Mouse (Mus musculus): ENCODE data around the gene Rab21. TPM values are rescaled to one million over a fixed set of nuclear protein-coding genes. Genes with fewer than 3 reads are reported as not detected.
A peak's percentile ranks its signal among the peaks of the same experiment; 100 is the strongest.

Gene Rab21
- total and polyA plus RNA-seq, 3 experiments: 29.9 to 80.1 (median 75.0) TPM

DNA sequence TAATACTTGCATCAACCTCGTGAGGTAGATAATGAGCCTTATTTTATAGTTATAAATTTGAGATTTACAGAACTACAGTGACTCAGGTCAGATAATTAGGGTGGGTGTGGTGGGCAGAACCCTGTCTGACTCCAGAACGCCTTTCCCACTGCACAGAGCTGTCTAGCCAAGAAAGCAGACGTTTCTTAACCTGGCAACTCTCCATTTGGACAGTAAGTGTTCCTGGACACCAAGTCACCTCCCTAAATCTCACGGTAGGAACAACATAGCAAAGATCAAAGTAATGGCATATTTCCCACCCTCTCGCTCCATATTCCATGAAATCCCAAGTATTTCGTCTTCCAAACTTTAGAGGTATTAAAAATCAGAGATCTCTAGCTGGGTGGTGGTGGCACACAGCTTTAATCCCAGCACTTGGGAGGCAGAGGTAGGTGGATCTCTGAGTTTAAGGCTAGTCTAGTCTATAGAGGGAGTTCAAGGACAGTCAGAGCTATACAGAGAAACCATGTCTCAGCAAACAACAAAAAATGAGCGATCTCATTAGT is 8.0 kb downstream of the Rab21 start:
- Histone ChIP-seq H3K27ac (no peak overlapping the region), H3K79me2 (replicated peaks; ENCODE audit: control insufficient read depth, insufficient read depth, low read length) (peaks cover 6% of the 10 kb centered on the region), H3K27me3 (ENCODE audit: control insufficient read depth, insufficient read depth, low read length) (no peaks in the 10 kb centered on the region), H3K9ac (ENCODE audit: low read depth, low read length) (no peak overlapping the region), H3K4me3 (no peak overlapping the region), H3K4me1 (ENCODE audit: control insufficient read depth, insufficient read depth, low read length) (peaks cover 20% of the 10 kb centered on the region), H3K36me3 (ENCODE audit: control insufficient read depth, insufficient read depth, low read length) (peaks cover 15% of the 10 kb centered on the region)
- DNase-seq: no peak
- intact Hi-C loops (cut with DNase I): no loop called here
- TF ChIP-seq CTCF (IDR thresholded peaks at IDR 0.05): no peak
- TF ChIP-seq EP300 (IDR thresholded peaks at IDR 0.05; ENCODE audit: insufficient read depth, low read depth, low read length): no peak
- TF ChIP-seq POLR2A (IDR thresholded peaks at IDR 0.05; ENCODE audit: insufficient read depth, low read depth, low read length): no peak
- 48% methylated on average over 7 of the region's 7 CpGs for WGBS

- DNase-seq: no peak
- H3K27ac ChIP-seq: no peak overlapping the region
- 88% methylated on average over 4 of the region's 4 CpGs for WGBS
- no peak overlapping the region for H3K4me3 ChIP-seq
- peaks cover 2% of the 10 kb centered on the region for H3K4me1 ChIP-seq (ENCODE audit: control insufficient read depth, insufficient read depth, low read length)
- peaks cover 3% of the 10 kb centered on the region for H3K79me2 ChIP-seq (replicated peaks; ENCODE audit: control insufficient read depth, insufficient read depth, low read length)
- TF ChIP-seq POLR2A (IDR thresholded peaks at IDR 0.05; ENCODE audit: insufficient read depth, low read depth, low read length) (no peak), EP300 (IDR thresholded peaks at IDR 0.05; ENCODE audit: insufficient read depth, low read depth, low read length) (no peak), CTCF (IDR thresholded peaks at IDR 0.05) (no peak)
- intact Hi-C loops (cut with DNase I): no loop called here
- H3K27me3 ChIP-seq (ENCODE audit: control insufficient read depth, insufficient read depth, low read length): no peaks in the 10 kb centered on the region
- H3K9ac ChIP-seq (ENCODE audit: low read depth, low read length): no peak overlapping the region
- H3K36me3 ChIP-seq (ENCODE audit: control insufficient read depth, insufficient read depth, low read length): peaks cover 11% of the 10 kb centered on the region
These were observed 16.7 kb downstream of the Rab21 start for GRCm38 (mm10) chr10:115298683-115299082.

DNA sequence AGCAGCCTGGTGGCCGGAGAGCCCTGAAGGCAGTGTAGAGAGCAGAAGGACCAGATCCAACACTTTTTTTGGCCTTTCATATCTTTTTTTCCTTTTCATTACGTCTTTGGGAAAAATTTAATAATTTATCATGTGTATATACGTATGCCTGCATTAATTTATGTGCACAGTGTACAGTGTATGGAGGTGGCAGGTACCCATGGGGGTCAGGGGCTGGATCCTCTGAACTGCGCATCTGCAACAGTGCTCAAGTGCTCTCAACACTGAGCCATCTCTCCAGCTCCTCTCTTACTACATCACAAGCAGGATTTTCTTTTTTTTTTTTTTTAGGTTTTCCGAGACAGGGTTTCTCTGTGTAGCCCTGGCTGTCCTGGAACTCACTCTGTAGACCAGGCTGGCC is 17.8 kb downstream of the Rab21 start:
- Histone ChIP-seq H3K27ac (no peak overlapping the region), H3K4me3 (no peak overlapping the region), H3K4me1 (ENCODE audit: control insufficient read depth, insufficient read depth, low read length) (peaks cover 2% of the 10 kb centered on the region), H3K79me2 (replicated peaks; ENCODE audit: control insufficient read depth, insufficient read depth, low read length) (no peaks in the 10 kb centered on the region; the same call in 1 of the 2 replicates), H3K36me3 (ENCODE audit: control insufficient read depth, insufficient read depth, low read length) (peaks cover 15% of the 10 kb centered on the region), H3K27me3 (ENCODE audit: control insufficient read depth, insufficient read depth, low read length) (no peaks in the 10 kb centered on the region), H3K9ac (ENCODE audit: low read depth, low read length) (no peak overlapping the region)
- TF ChIP-seq POLR2A (IDR thresholded peaks at IDR 0.05; ENCODE audit: insufficient read depth, low read depth, low read length) (no peak), EP300 (IDR thresholded peaks at IDR 0.05; ENCODE audit: insufficient read depth, low read depth, low read length) (no peak), CTCF (IDR thresholded peaks at IDR 0.05) (no peak)
- intact Hi-C loops (cut with DNase I): no loop called here
- WGBS: 84% methylated on average over 5 of the region's 5 CpGs
- no peak for DNase-seq

- Histone ChIP-seq H3K4me3 (no peak overlapping the region), H3K36me3 (ENCODE audit: control insufficient read depth, insufficient read depth, low read length) (peaks cover 15% of the 10 kb centered on the region), H3K4me1 (ENCODE audit: control insufficient read depth, insufficient read depth, low read length) (peaks cover 2% of the 10 kb centered on the region), H3K27me3 (ENCODE audit: control insufficient read depth, insufficient read depth, low read length) (no peaks in the 10 kb centered on the region), H3K27ac (no peak overlapping the region), H3K79me2 (replicated peaks; ENCODE audit: control insufficient read depth, insufficient read depth, low read length) (no peaks in the 10 kb centered on the region; the same call in 1 of the 2 replicates), H3K9ac (ENCODE audit: low read depth, low read length) (no peak overlapping the region)
- 78% methylated on average over 9 of the region's 9 CpGs for WGBS
- TF ChIP-seq POLR2A (IDR thresholded peaks at IDR 0.05; ENCODE audit: insufficient read depth, low read depth, low read length) (no peak), CTCF (IDR thresholded peaks at IDR 0.05) (peak; percentile 16; the same call in 1 of the 2 replicates), EP300 (IDR thresholded peaks at IDR 0.05; ENCODE audit: insufficient read depth, low read depth, low read length) (no peak)
- DNase-seq: no peak
- intact Hi-C loops (cut with DNase I): no loop called here
These were observed 18.9 kb downstream of the Rab21 start for GRCm38 (mm10) chr10:115296401-115296935.

GRCm38 (mm10) chr10:115295162-115295561 is 20.2 kb downstream of the Rab21 start:
- TF ChIP-seq POLR2A (IDR thresholded peaks at IDR 0.05; ENCODE audit: insufficient read depth, low read depth, low read length) (no peak), CTCF (IDR thresholded peaks at IDR 0.05) (no peak), EP300 (IDR thresholded peaks at IDR 0.05; ENCODE audit: insufficient read depth, low read depth, low read length) (no peak)
- no peak overlapping the region for H3K9ac ChIP-seq (ENCODE audit: low read depth, low read length)
- DNase-seq: no peak
- no peak overlapping the region for H3K4me3 ChIP-seq
- H3K36me3 ChIP-seq (ENCODE audit: control insufficient read depth, insufficient read depth, low read length): peaks cover 9% of the 10 kb centered on the region
- H3K27me3 ChIP-seq (ENCODE audit: control insufficient read depth, insufficient read depth, low read length): no peaks in the 10 kb centered on the region
- WGBS: 92% methylated on average over 3 of the region's 3 CpGs
- H3K27ac ChIP-seq: no peak overlapping the region
- intact Hi-C loops (cut with DNase I): no loop called here
- H3K4me1 ChIP-seq (ENCODE audit: control insufficient read depth, insufficient read depth, low read length): peaks cover 2% of the 10 kb centered on the region
- H3K79me2 ChIP-seq (replicated peaks; ENCODE audit: control insufficient read depth, insufficient read depth, low read length): no peaks in the 10 kb centered on the region; the same call in 1 of the 2 replicates

DNA sequence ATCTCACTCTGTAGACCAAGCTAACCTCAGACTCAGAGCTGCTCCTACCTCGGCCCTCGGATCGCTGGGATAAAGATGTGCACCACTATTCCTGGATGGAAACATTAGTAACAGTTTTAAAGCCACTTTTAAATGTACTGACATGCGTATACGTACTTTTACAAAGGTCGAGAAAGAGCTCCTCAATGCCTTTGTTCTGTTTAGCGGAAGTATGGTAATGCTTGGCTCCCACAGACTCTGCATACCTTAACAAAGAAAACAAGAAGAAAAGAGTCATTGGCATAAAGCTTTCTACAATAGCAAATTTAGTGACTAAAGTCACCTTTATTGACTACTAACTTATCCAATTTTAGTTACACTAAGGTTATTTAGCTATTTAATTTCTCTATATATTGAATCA is 20.7 kb downstream of the Rab21 start:
- H3K36me3 ChIP-seq (ENCODE audit: control insufficient read depth, insufficient read depth, low read length): peaks cover 6% of the 10 kb centered on the region
- 95% methylated on average over 7 of the region's 7 CpGs for WGBS
- intact Hi-C loops (cut with DNase I): no loop called here

More for the DNA sequence above, 20.7 kb downstream of the Rab21 start:
- DNase-seq: no peak
- no peaks in the 10 kb centered on the region; the same call in 1 of the 2 replicates for H3K79me2 ChIP-seq (replicated peaks; ENCODE audit: control insufficient read depth, insufficient read depth, low read length)
- TF ChIP-seq CTCF (IDR thresholded peaks at IDR 0.05) (no peak), EP300 (IDR thresholded peaks at IDR 0.05; ENCODE audit: insufficient read depth, low read depth, low read length) (no peak), POLR2A (IDR thresholded peaks at IDR 0.05; ENCODE audit: insufficient read depth, low read depth, low read length) (no peak)
- H3K27ac ChIP-seq: no peak overlapping the region
- no peak overlapping the region for H3K9ac ChIP-seq (ENCODE audit: low read depth, low read length)
- H3K4me1 ChIP-seq (ENCODE audit: control insufficient read depth, insufficient read depth, low read length): peaks cover 2% of the 10 kb centered on the region
- H3K27me3 ChIP-seq (ENCODE audit: control insufficient read depth, insufficient read depth, low read length): no peaks in the 10 kb centered on the region
- H3K4me3 ChIP-seq: no peak overlapping the region
